Mouse (Mus musculus): ENCODE results near the gene Ero1lb.
A peak's percentile ranks its signal among the peaks of the same experiment; 100 is the strongest.

Ero1lb gene

GRCm38 (mm10) chr13:12565621-12566390 is at the start of gene Ero1lb:
Ero1lb (plus strand) TSS chr13:12565874.
- peak; percentile 99 for DNase-seq

- peak; percentile 25 to 37 for DNase-seq
These were observed 46.3 kb upstream of the Ero1lb start for GRCm38 (mm10) chr13:12519371-12519770.

GRCm38 (mm10) chr13:12519955-12520584 is 45.6 kb upstream of the Ero1lb start, which contains the start of gene Edaradd:
Edaradd (minus strand) TSS chr13:12520438.
- DNase-seq = peak; percentile 79 to 86

GRCm38 (mm10) chr13:12522346-12522745 is 43.3 kb upstream of the Ero1lb start:
- DNase-seq = no peak

- DNase-seq = no peak
These were observed 40.0 kb upstream of the Ero1lb start for GRCm38 (mm10) chr13:12525678-12526077.

- no peak for DNase-seq
These were observed 31.0 kb upstream of the Ero1lb start for GRCm38 (mm10) chr13:12534628-12535027.

- peak; percentile 76 to 79 for DNase-seq
These were observed 27.7 kb upstream of the Ero1lb start for GRCm38 (mm10) chr13:12537971-12538370.

- no peak for DNase-seq
These were observed 26.0 kb upstream of the Ero1lb start for GRCm38 (mm10) chr13:12539716-12540115.

GRCm38 (mm10) chr13:12540119-12540518 is 25.6 kb upstream of the Ero1lb start:
- DNase-seq = no peak

- DNase-seq = peak; percentile 76 to 83
These were observed 23.4 kb upstream of the Ero1lb start for GRCm38 (mm10) chr13:12542006-12542981.

- DNase-seq = no peak
These were observed 22.4 kb upstream of the Ero1lb start for GRCm38 (mm10) chr13:12543246-12543645.

GRCm38 (mm10) chr13:12543880-12544568 is 21.6 kb upstream of the Ero1lb start:
- DNase-seq = no peak

- no peak for DNase-seq
These were observed 11.5 kb upstream of the Ero1lb start for GRCm38 (mm10) chr13:12554211-12554610.

GRCm38 (mm10) chr13:12559044-12559443 is 6.6 kb upstream of the Ero1lb start:
- DNase-seq = no peak

GRCm38 (mm10) chr13:12559462-12560120 is 6.1 kb upstream of the Ero1lb start:
- no peak for DNase-seq

GRCm38 (mm10) chr13:12561729-12562128 is 3.9 kb upstream of the Ero1lb start:
- DNase-seq = no peak

GRCm38 (mm10) chr13:12562256-12562655 is 3.4 kb upstream of the Ero1lb start:
- no peak for DNase-seq

- DNase-seq = no peak
These were observed 2.3 kb downstream of the Ero1lb start for GRCm38 (mm10) chr13:12567936-12568335.

- no peak for DNase-seq
These were observed 3.2 kb downstream of the Ero1lb start for GRCm38 (mm10) chr13:12568597-12569469.

GRCm38 (mm10) chr13:12569741-12570140 is 4.1 kb downstream of the Ero1lb start:
- no peak for DNase-seq

Data from kidney, postnatal 4 days (tissue).